Mouse (Mus musculus): Measurements from ENCODE around the gene Atp8a2. TPM values are rescaled to one million over a fixed set of nuclear protein-coding genes. Genes with fewer than 3 reads are reported as not detected.

Gene Atp8a2
- polyA plus RNA-seq, 1 experiment from 2014 or later: 6.1 TPM

- Histone ChIP-seq H3K27ac (no peak overlapping the region), H3K9me3 (no peaks in the 10 kb centered on the region), H3K4me1 (no peaks in the 10 kb centered on the region), H3K9ac (no peak overlapping the region), H3K4me2 (replicated peaks) (no peak overlapping the region), H3K27me3 (0 out of 2 replicates have a peak, but pooled peaks cover 4% of the 10 kb centered on the region), H3K4me3 (no peak overlapping the region), H3K36me3 (no peaks in the 10 kb centered on the region)
- WGBS: 62% methylated on average over 5 of the region's 5 CpGs
- no peak for ATAC-seq (ENCODE audit: insufficient number of reproducible peaks, insufficient read depth, low FRiP score, low TSS enrichment)
Measured at GRCm38 (mm10) chr14:59988860-59989259, 208.1 kb downstream of the Atp8a2 start.

GRCm38 (mm10) chr14:59987975-59988374 is 209.0 kb downstream of the Atp8a2 start:
- 58% methylated on average over 3 of the region's 3 CpGs for WGBS
- no peak overlapping the region for H3K4me3 ChIP-seq
- no peak overlapping the region for H3K4me2 ChIP-seq (replicated peaks)
- no peak for ATAC-seq (ENCODE audit: insufficient number of reproducible peaks, insufficient read depth, low FRiP score, low TSS enrichment)
- no peak overlapping the region for H3K9ac ChIP-seq
- no peaks in the 10 kb centered on the region for H3K9me3 ChIP-seq
- 0 out of 2 replicates have a peak, but pooled peaks cover 4% of the 10 kb centered on the region for H3K27me3 ChIP-seq
- H3K36me3 ChIP-seq: no peaks in the 10 kb centered on the region
- no peaks in the 10 kb centered on the region for H3K4me1 ChIP-seq
- H3K27ac ChIP-seq: no peak overlapping the region

GRCm38 (mm10) chr14:59978007-59978406 is 219.0 kb downstream of the Atp8a2 start:
- no peak for ATAC-seq (ENCODE audit: insufficient number of reproducible peaks, insufficient read depth, low FRiP score, low TSS enrichment)
- H3K4me2 ChIP-seq (replicated peaks): no peak overlapping the region

GRCm38 (mm10) chr14:59971221-59971730 is 225.7 kb downstream of the Atp8a2 start:
- H3K4me1 ChIP-seq: peaks cover 19% of the 10 kb centered on the region
- H3K36me3 ChIP-seq: no peaks in the 10 kb centered on the region
- no peaks in the 10 kb centered on the region for H3K9me3 ChIP-seq
- no peak for ATAC-seq (ENCODE audit: insufficient number of reproducible peaks, insufficient read depth, low FRiP score, low TSS enrichment)
- no peak overlapping the region for H3K9ac ChIP-seq
- no peak overlapping the region for H3K4me3 ChIP-seq
- 48% methylated on average over 5 of the region's 5 CpGs for WGBS
- H3K27me3 ChIP-seq: no peaks in the 10 kb centered on the region
- no peak overlapping the region for H3K27ac ChIP-seq
- H3K4me2 ChIP-seq (replicated peaks): no peak overlapping the region

More at GRCm38 (mm10) chr14:59978007-59978406, 219.0 kb downstream of the Atp8a2 start:
- no peak overlapping the region for H3K9ac ChIP-seq
- no peak overlapping the region for H3K4me3 ChIP-seq
- no peak overlapping the region for H3K27ac ChIP-seq
- WGBS: 44% methylated on average over 2 of the region's 2 CpGs
- H3K4me1 ChIP-seq: no peaks in the 10 kb centered on the region
- H3K9me3 ChIP-seq: no peaks in the 10 kb centered on the region
- H3K27me3 ChIP-seq: no peaks in the 10 kb centered on the region
- no peaks in the 10 kb centered on the region for H3K36me3 ChIP-seq

- Histone ChIP-seq H3K27me3 (no peaks in the 10 kb centered on the region), H3K4me2 (replicated peaks) (no peak overlapping the region), H3K4me1 (peaks cover 19% of the 10 kb centered on the region), H3K4me3 (no peak overlapping the region), H3K36me3 (no peaks in the 10 kb centered on the region), H3K9ac (no peak overlapping the region), H3K9me3 (no peaks in the 10 kb centered on the region), H3K27ac (no peak overlapping the region)
- peak; percentile 52; the same call in 1 of the 2 replicates for ATAC-seq (ENCODE audit: insufficient number of reproducible peaks, insufficient read depth, low FRiP score, low TSS enrichment)
- WGBS: 12% methylated on average over 7 of the region's 7 CpGs
Measured at GRCm38 (mm10) chr14:59969485-59970134, 227.4 kb downstream of the Atp8a2 start.

- H3K27ac ChIP-seq: no peak overlapping the region
- H3K4me1 ChIP-seq: peaks cover 19% of the 10 kb centered on the region
- ATAC-seq (ENCODE audit: insufficient number of reproducible peaks, insufficient read depth, low FRiP score, low TSS enrichment): no peak
- no peak overlapping the region for H3K4me2 ChIP-seq (replicated peaks)
- 68% methylated on average over 8 of the region's 8 CpGs for WGBS
- H3K27me3 ChIP-seq: no peaks in the 10 kb centered on the region
- no peaks in the 10 kb centered on the region for H3K36me3 ChIP-seq
- no peak overlapping the region for H3K4me3 ChIP-seq
- H3K9ac ChIP-seq: no peak overlapping the region
- no peaks in the 10 kb centered on the region for H3K9me3 ChIP-seq
Measured at GRCm38 (mm10) chr14:59967847-59968550, 229.0 kb downstream of the Atp8a2 start.

- no peak for ATAC-seq (ENCODE audit: insufficient number of reproducible peaks, insufficient read depth, low FRiP score, low TSS enrichment)
- Histone ChIP-seq H3K9ac (no peak overlapping the region), H3K4me2 (replicated peaks) (no peak overlapping the region), H3K4me3 (no peak overlapping the region), H3K36me3 (no peaks in the 10 kb centered on the region), H3K4me1 (peaks cover 19% of the 10 kb centered on the region), H3K9me3 (no peaks in the 10 kb centered on the region), H3K27ac (no peak overlapping the region), H3K27me3 (no peaks in the 10 kb centered on the region)
- WGBS: 73% methylated on average over 4 of the region's 4 CpGs
Measured at GRCm38 (mm10) chr14:59966981-59967380, 230.0 kb downstream of the Atp8a2 start.

- 86% methylated on average over 5 of the region's 5 CpGs for WGBS
- Histone ChIP-seq H3K27me3 (no peaks in the 10 kb centered on the region), H3K4me3 (no peak overlapping the region), H3K9ac (no peak overlapping the region), H3K36me3 (no peaks in the 10 kb centered on the region), H3K4me2 (replicated peaks) (no peak overlapping the region), H3K4me1 (peaks cover 20% of the 10 kb centered on the region), H3K9me3 (no peaks in the 10 kb centered on the region), H3K27ac (no peak overlapping the region)
- no peak for ATAC-seq (ENCODE audit: insufficient number of reproducible peaks, insufficient read depth, low FRiP score, low TSS enrichment)
Measured at GRCm38 (mm10) chr14:59964569-59964968, 232.4 kb downstream of the Atp8a2 start.

- no peaks in the 10 kb centered on the region for H3K27me3 ChIP-seq
- WGBS: 44% methylated on average over 9 of the region's 9 CpGs
Measured at GRCm38 (mm10) chr14:59960961-59961360, 236.0 kb downstream of the Atp8a2 start.

GRCm38 (mm10) chr14:59960214-59960890 is 236.6 kb downstream of the Atp8a2 start:
- Histone ChIP-seq H3K9ac (no peak overlapping the region), H3K4me2 (replicated peaks) (no peak overlapping the region), H3K27me3 (no peaks in the 10 kb centered on the region), H3K4me3 (no peak overlapping the region), H3K4me1 (peaks cover 14% of the 10 kb centered on the region), H3K9me3 (no peaks in the 10 kb centered on the region), H3K36me3 (no peaks in the 10 kb centered on the region), H3K27ac (0 out of 2 replicates have a peak overlapping the region, but pooled peaks have one; percentile 23)
- ATAC-seq (ENCODE audit: insufficient number of reproducible peaks, insufficient read depth, low FRiP score, low TSS enrichment): no peak
- WGBS: 59% methylated on average over 9 of the region's 9 CpGs

More at GRCm38 (mm10) chr14:59960961-59961360, 236.0 kb downstream of the Atp8a2 start:
- Histone ChIP-seq H3K4me3 (no peak overlapping the region), H3K9ac (no peak overlapping the region), H3K9me3 (no peaks in the 10 kb centered on the region), H3K4me1 (peaks cover 14% of the 10 kb centered on the region), H3K4me2 (replicated peaks) (no peak overlapping the region), H3K36me3 (no peaks in the 10 kb centered on the region), H3K27ac (no peak overlapping the region)
- ATAC-seq (ENCODE audit: insufficient number of reproducible peaks, insufficient read depth, low FRiP score, low TSS enrichment): no peak

GRCm38 (mm10) chr14:59959723-59960122 is 237.3 kb downstream of the Atp8a2 start:
- H3K4me3 ChIP-seq: no peak overlapping the region
- peaks cover 14% of the 10 kb centered on the region for H3K4me1 ChIP-seq
- 25% methylated on average over 8 of the region's 8 CpGs for WGBS
- H3K9me3 ChIP-seq: no peaks in the 10 kb centered on the region
- H3K27me3 ChIP-seq: no peaks in the 10 kb centered on the region
- no peak overlapping the region for H3K27ac ChIP-seq
- H3K4me2 ChIP-seq (replicated peaks): no peak overlapping the region
- H3K9ac ChIP-seq: no peak overlapping the region
- ATAC-seq (ENCODE audit: insufficient number of reproducible peaks, insufficient read depth, low FRiP score, low TSS enrichment): no peak
- no peaks in the 10 kb centered on the region for H3K36me3 ChIP-seq

Data from embryonic facial prominence, embryonic 12.5 days (tissue).